Mouse (Mus musculus) neural tube, embryonic 12.5 days (tissue): ENCODE measurements at regions not wholly inside any gene's neighbourhood (a gene's known extent, or its start where the extent isn't known, plus 50 kb on each side); places are given as distances from the start of the nearest gene placed in this dataset.
"Not testable (repeated sequence)": the region's sequence is repeated elsewhere in the genome, so short reads cannot be mapped to it uniquely, and the experiment has no call there.

Experiments used
- ATAC-seq: fragments of 200-750 bp; cut with Nextera tagmentation; 2 replicates; pipeline ENCODE4 v1.8.0; 2017; ENCODE audit warnings: low read depth, mild to moderate bottlenecking, moderate TSS enrichment, moderate library complexity; ENCODE audit not compliant: low FRiP score
- H3K27ac ChIP-seq: fragments of 300-500 bp; sonication (generic); 2 replicates; pipeline ENCODE4 v1.5.1; 2016
- H3K27me3 ChIP-seq: fragments of 300-500 bp; sonication (generic); replicated peaks from 2 replicates; pipeline ENCODE4 v1.6.1; 2016; ENCODE audit warnings: mild to moderate bottlenecking
- H3K36me3 ChIP-seq: fragments of 300-500 bp; sonication (generic); 2 replicates; pipeline ENCODE4 v1.6.1; 2016; ENCODE audit warnings: mild to moderate bottlenecking
- H3K4me1 ChIP-seq: fragments of 300-500 bp; sonication (generic); 2 replicates; pipeline ENCODE4 v1.6.1; 2016
- H3K4me2 ChIP-seq: fragments of 300-500 bp; sonication (generic); replicated peaks from 2 replicates; pipeline ENCODE4 v1.6.1; 2016; ENCODE audit warnings: mild to moderate bottlenecking
- H3K4me3 ChIP-seq: fragments of 300-500 bp; sonication (generic); 2 replicates; pipeline ENCODE4 v1.5.1; 2016
- H3K9ac ChIP-seq: fragments of 300-500 bp; sonication (generic); 2 replicates; pipeline ENCODE4 v1.6.1; 2016; ENCODE audit warnings: mild to moderate bottlenecking
- H3K9me3 ChIP-seq: fragments of 300-500 bp; sonication (generic); 2 replicates; pipeline ENCODE4 v1.6.1; 2016; ENCODE audit warnings: mild to moderate bottlenecking
- WGBS: fragments of 180-500 bp; shearing (Covaris S2); methylation state at CpG from one replicate; pipeline ENCODE4 v1.1.7; 2016; 5-methylcytosine and 5-hydroxymethylcytosine counted together

DNA sequence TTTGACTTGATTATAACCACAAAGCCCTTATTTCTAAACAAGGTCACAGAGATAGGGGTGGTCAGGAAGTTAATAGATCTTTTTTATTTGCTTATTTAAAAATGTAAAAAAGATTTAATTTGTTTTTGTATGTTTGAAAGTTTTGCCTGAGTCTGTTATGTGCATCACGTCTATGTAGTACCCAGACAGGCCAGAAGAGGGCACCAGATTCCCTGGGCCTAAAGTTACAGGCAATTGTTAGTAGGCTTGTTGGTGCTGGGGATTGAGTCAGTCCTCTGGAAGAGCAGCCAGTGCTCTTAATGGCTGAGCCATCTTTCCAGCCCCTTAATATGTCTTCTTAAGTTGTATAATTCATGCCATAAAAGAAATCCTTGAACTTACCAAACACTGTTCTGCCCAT lies 211.5 kb upstream of the 1700012A03Rik start:
- 70% methylated on average over 1 of the region's 1 CpGs for WGBS
- no peaks in the 10 kb centered on the region for H3K27me3 ChIP-seq

DNA sequence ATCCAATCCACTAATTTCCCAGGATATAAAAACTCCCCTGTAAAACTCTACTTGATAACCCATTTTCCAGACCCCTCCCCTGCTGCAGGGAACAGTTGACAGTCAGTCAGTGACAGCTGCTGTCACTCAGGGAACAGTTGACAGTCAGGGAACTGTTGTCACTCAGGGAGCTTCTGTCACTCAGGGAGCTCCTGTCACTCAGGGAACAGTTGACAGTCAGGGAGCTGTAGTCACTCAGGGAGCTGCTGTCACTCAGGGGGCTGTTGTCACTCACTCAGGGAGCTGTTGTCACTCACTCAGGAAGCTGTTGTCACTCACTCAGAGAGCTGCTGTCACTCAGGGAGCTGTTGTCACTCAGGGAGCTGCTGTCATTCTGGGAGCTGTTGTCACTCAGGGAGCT lies 214.3 kb upstream of the 1700012A03Rik start:
- Histone ChIP-seq H3K4me1 (peaks cover 7% of the 10 kb centered on the region), H3K9me3 (no peaks in the 10 kb centered on the region), H3K4me2 (no peak overlapping the region), H3K9ac (no peak overlapping the region), H3K27me3 (no peaks in the 10 kb centered on the region), H3K4me3 (no peak overlapping the region), H3K36me3 (no peaks in the 10 kb centered on the region), H3K27ac (no peak overlapping the region)
- no peak for ATAC-seq

More for the DNA sequence above, 211.5 kb upstream of the 1700012A03Rik start:
- Histone ChIP-seq H3K36me3 (no peaks in the 10 kb centered on the region), H3K9me3 (no peaks in the 10 kb centered on the region), H3K4me3 (no peak overlapping the region), H3K4me2 (no peak overlapping the region), H3K27ac (no peak overlapping the region), H3K9ac (no peak overlapping the region), H3K4me1 (peaks cover 4% of the 10 kb centered on the region; the same call in 1 of the 2 replicates)
- no peak for ATAC-seq

DNA sequence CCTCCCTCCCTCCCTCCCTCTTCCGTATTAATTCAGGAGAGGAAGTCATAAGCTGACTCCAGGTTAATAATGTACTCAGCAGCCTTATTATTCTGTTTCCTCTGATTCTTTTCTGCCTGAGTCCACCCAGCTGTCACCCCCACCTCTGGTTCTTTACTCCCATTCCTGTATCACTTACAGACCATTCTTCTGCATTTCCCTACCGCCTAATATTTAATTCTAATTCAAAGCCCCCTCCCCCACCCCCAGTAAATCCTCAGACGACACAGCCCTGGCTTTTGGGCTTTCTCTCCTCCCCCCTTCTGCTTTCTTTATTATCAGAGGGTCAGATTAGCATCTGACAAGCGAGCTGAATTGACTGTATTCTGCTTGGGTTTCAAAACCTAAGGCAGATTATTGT lies 215.5 kb upstream of the 1700012A03Rik start:
- H3K4me1 ChIP-seq = peaks cover 11% of the 10 kb centered on the region
- no peak overlapping the region for H3K4me3 ChIP-seq
- 0 out of 2 replicates have a peak, but pooled peaks have one; percentile 41 for ATAC-seq
- no peak overlapping the region for H3K4me2 ChIP-seq
- no peak overlapping the region for H3K27ac ChIP-seq
- H3K27me3 ChIP-seq = no peaks in the 10 kb centered on the region
- no peak overlapping the region for H3K9ac ChIP-seq
- H3K36me3 ChIP-seq = no peaks in the 10 kb centered on the region
- WGBS = 4% methylated on average over 3 of the region's 4 CpGs
- no peaks in the 10 kb centered on the region for H3K9me3 ChIP-seq

DNA sequence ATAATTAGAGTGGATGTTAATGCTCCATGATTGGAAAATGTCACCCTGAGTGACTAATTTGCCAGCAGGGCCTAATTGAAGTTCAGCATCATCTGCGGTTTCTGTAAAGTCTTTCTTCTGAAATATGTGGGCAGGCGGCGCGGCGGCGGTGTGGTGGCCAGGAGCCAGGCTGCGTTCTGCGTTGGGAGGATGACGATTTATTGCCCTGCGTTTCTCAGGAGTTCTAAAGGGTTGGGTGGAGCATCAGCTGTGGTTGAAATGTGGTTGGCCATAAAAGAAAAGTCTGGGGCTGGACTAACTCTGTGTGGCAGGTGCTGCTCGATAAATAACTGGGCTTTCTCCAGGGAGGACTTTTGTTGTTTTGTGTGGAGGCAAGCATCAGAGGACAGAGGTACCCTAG lies 219.4 kb upstream of the 1700012A03Rik start:
- Histone ChIP-seq H3K9ac (no peak overlapping the region), H3K27me3 (no peaks in the 10 kb centered on the region), H3K27ac (no peak overlapping the region), H3K36me3 (no peaks in the 10 kb centered on the region), H3K4me2 (peak overlapping the region; percentile 22; the same call in 1 of the 2 replicates), H3K4me1 (peaks cover 9% of the 10 kb centered on the region; the same call in 1 of the 2 replicates), H3K4me3 (no peak overlapping the region), H3K9me3 (no peaks in the 10 kb centered on the region)
- 0 out of 2 replicates have a peak, but pooled peaks have one; percentile 38 for ATAC-seq
- 16% methylated on average over 11 of the region's 11 CpGs for WGBS

DNA sequence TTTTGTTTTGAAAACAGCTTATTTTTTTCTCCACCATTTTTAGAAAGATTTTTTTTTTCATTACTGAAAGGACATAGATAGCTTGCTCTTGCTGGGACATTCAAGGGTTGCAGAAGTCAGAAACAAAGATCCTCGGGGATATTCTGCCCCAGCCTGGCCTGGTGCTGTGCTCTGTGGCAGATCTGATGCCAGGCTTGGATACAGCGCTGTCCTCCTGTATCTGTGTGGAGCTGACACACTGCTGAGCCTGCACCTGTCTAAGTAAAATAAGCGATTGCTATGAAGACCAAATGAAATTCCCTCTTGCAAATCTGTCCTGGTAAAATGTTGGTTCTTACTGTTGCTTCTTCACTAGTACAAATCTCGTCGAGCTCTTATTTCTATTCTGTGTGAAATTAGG lies 226.4 kb upstream of the 1700012A03Rik start:
- no peak overlapping the region for H3K4me3 ChIP-seq
- no peaks in the 10 kb centered on the region for H3K9me3 ChIP-seq
- H3K4me2 ChIP-seq = no peak overlapping the region
- H3K4me1 ChIP-seq = no peaks in the 10 kb centered on the region
- H3K9ac ChIP-seq = no peak overlapping the region
- H3K27ac ChIP-seq = no peak overlapping the region
- 87% methylated on average over 5 of the region's 5 CpGs for WGBS
- ATAC-seq = no peak
- no peaks in the 10 kb centered on the region for H3K36me3 ChIP-seq
- H3K27me3 ChIP-seq = no peaks in the 10 kb centered on the region

DNA sequence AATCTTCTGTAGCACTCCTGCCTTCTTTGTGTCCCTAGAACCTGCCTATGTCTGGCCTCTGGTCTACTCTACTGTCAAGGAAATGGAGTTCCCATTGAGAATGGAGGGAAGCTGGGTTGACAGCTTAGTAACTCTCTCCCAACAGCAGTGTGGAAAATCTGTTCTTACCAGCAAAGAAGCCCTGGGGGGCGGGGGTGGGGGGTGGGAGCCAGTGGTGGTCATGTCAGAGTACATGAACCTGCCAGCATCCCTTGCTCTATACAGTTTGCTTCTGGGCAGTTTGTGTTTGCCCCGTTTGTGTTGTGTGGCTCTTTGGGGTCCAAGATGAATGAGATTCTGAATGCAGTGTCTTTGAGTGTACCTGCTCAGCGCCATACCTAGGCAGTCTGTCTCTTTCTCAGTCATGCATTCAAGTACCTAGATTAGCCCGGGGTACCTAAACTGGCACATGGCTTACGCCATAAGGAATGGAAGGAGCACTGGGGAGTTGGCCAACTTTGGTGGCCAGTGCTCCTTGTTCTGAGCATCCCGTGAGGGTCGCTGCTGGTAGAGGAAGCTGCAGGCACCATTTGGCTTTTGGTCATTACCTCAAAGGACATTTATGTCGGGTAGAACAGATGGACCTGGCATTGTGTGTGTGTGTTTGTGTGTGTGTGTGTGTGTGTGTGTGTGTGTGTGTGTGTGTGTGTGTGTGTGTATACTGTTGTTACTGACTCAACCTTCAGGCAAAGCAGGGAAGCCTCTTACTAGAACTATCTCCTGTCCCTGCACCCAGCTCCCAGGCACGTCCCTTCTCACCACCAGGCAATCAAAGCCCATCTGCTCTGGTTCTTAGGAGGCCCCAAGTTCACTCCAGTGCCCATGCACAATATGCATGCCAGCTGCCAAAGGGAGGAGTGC lies 227.6 kb upstream of the 1700012A03Rik start:
- Histone ChIP-seq H3K9me3 (no peaks in the 10 kb centered on the region), H3K4me3 (no peak overlapping the region), H3K36me3 (no peaks in the 10 kb centered on the region), H3K27ac (no peak overlapping the region), H3K4me2 (no peak overlapping the region), H3K4me1 (no peaks in the 10 kb centered on the region), H3K9ac (no peak overlapping the region), H3K27me3 (no peaks in the 10 kb centered on the region)
- 78% methylated on average over 9 of the region's 9 CpGs for WGBS
- ATAC-seq = no peak

DNA sequence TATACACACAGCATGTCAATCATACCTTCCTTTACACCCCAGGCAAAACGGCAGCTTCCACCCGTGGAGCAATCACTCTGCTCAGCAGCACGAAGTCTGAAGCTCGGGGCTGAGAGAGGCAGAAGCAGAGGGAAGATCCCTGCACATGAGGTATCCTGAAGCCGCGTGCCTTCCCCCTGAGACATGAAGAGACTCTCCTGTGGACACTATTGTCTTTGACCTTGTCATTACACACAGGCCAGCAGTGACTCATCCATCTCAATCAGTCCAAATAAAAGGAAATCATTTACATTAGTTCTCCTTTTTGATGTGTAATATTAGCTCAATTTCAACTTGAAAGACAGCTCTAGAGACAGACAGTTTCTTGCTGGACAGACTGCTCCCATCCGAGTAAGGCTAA lies 228.4 kb upstream of the 1700012A03Rik start:
- Histone ChIP-seq H3K27me3 (no peaks in the 10 kb centered on the region), H3K27ac (no peak overlapping the region), H3K4me1 (no peaks in the 10 kb centered on the region), H3K9ac (no peak overlapping the region), H3K4me2 (no peak overlapping the region), H3K4me3 (no peak overlapping the region), H3K9me3 (no peaks in the 10 kb centered on the region), H3K36me3 (no peaks in the 10 kb centered on the region)
- WGBS = 58% methylated on average over 7 of the region's 7 CpGs
- ATAC-seq = no peak

DNA sequence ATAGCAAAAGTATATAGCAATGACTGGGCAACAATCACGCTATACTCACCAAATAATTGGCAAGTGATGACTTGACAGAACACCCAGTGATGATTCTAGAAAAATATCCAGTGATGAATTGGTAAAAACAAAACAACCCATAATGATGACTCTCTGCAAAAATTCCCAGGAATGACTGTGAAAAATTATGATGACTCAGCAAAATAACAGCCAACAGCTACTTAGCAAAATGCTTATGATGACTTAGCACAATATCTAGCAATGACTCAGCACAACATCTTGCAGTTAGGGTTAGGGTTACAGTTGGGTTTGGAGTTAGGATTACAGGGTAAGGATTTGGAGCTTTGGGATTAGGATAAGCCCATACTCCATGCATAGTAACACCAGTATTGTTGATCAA lies 232.4 kb upstream of the 1700012A03Rik start:
- H3K4me2 ChIP-seq = no peak overlapping the region
- H3K4me1 ChIP-seq = no peaks in the 10 kb centered on the region
- H3K36me3 ChIP-seq = no peaks in the 10 kb centered on the region
- H3K4me3 ChIP-seq = no peak overlapping the region
- no peaks in the 10 kb centered on the region for H3K27me3 ChIP-seq
- ATAC-seq = no peak
- no peaks in the 10 kb centered on the region for H3K9me3 ChIP-seq
- no peak overlapping the region for H3K27ac ChIP-seq
- 98% methylated on average over 1 of the region's 1 CpGs for WGBS
- no peak overlapping the region for H3K9ac ChIP-seq

DNA sequence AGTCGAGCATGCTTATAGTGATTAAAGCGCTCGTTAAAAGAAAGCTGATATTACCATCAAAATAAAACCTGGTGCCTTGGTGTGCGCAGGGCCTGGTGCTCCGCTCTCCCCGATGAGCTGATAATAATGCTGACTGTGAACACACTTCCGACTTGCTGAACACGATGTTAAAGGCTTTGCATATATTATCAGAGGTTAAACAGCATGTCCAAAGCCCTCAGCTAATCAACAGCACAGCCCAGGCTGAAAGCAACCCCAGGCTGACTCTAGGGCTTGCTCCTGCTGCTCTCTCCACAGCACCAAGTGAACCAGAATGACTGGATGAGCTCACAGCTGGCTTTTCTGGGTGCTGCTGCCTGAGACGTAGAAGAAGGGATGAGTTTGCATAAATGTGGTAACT lies 238.2 kb upstream of the 1700012A03Rik start:
- Histone ChIP-seq H3K9me3 (no peaks in the 10 kb centered on the region), H3K27ac (peak overlapping the region; percentile 23; the same call in 1 of the 2 replicates), H3K36me3 (no peaks in the 10 kb centered on the region), H3K9ac (no peak overlapping the region), H3K27me3 (no peaks in the 10 kb centered on the region), H3K4me1 (peaks cover 35% of the 10 kb centered on the region), H3K4me2 (no peak overlapping the region), H3K4me3 (no peak overlapping the region)
- WGBS = 54% methylated on average over 9 of the region's 9 CpGs
- ATAC-seq = peak; percentile 8; the same call in 1 of the 2 replicates

DNA sequence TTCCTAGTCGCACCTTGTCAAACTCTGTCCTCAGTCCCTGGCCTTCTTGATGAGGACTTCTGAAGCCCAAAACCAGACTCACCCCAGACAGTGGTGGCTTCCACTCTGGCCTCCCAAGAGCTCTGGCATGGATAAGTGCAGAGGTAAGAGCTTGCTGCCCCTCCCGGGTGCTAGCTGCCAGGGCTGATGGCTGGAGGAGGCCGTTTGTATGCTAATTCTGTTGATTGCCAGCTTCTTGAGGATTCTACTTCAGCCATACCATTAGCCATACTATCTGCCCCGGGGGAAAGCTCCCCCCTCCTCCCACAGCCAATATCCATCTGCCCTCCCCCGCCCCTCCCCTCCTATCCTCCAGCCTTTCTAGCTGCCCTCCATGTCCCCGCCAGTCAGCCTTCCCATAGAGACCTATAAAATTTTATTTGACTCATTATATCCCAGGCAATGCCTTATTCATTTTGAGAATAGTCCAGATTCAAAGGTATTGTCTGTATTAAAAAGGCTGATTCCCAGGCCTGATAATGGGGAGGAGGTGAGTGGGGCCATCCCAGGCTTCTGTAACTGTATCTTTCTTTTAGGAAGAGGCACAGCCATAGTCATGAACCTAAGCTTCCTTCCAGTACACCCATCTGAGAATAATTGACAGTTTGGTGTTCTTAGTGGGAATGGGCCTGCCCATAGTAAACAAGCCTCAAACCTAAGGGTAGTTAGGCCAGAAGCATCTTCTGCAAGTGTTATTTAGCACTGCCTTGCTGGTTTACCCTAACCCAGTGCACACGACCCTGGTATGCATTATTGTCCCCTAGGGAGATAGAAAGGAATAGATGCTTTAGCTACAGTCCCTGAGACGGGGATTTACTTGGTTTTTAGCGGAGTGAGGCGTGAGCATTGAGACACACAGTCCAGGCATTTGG lies 239.2 kb upstream of the 1700012A03Rik start:
- Histone ChIP-seq H3K27me3 (no peaks in the 10 kb centered on the region), H3K36me3 (no peaks in the 10 kb centered on the region), H3K9ac (no peak overlapping the region), H3K4me2 (no peak overlapping the region), H3K4me3 (no peak overlapping the region), H3K9me3 (no peaks in the 10 kb centered on the region), H3K4me1 (peaks cover 35% of the 10 kb centered on the region), H3K27ac (peak overlapping the region; percentile 23; the same call in 1 of the 2 replicates)
- WGBS = 28% methylated on average over 10 of the region's 10 CpGs
- peak; percentile 66 for ATAC-seq

DNA sequence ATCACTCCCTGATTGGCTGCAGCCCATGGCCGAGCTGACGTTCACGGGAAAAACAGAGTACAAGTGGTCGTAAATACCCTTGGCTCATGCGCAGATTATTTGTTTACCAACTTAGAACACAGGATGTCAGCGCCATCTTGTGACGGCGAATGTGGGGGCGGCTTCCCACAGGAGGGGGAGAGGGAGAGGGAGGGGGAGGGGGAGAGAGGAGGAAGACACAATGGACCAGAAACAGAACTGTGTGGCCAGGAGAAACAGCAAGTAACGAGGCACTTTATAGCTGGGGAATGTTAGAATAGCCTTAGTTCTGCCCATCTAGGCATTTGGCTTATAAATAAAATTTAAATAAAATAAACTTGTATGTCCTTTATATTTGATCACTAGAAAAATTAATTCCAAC lies 240.7 kb upstream of the Podxl start:
- WGBS = 68% methylated on average over 7 of the region's 10 CpGs
- not testable (repeated sequence) for ATAC-seq, H3K4me1 ChIP-seq, H3K9ac ChIP-seq, H3K27ac ChIP-seq, H3K27me3 ChIP-seq, H3K4me3 ChIP-seq, H3K9me3 ChIP-seq, H3K36me3 ChIP-seq, H3K4me2 ChIP-seq

DNA sequence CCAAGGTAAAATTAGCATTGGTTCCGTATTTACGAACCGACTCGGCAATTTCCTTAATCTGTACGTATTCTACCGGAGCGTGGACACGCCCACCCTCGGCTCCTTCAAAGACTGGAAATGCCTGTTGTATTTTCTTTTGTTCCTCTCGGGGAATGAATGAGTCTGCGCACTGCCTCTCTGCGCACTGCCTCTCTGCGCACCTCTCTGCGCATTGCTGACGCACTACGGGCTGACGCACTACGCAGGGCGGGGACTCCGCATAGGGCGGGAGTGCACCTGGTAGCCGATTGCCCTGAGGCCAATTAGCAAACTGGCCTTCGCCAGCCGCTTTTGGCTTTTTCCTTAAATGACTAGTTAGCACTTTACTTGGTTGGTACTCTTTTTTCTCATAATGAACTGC lies 239.4 kb upstream of the Podxl start:
- not testable (repeated sequence) for H3K27ac ChIP-seq, H3K4me1 ChIP-seq, H3K4me2 ChIP-seq, H3K9ac ChIP-seq, H3K27me3 ChIP-seq, ATAC-seq, H3K9me3 ChIP-seq, H3K36me3 ChIP-seq, H3K4me3 ChIP-seq
- WGBS = 77% methylated on average over 12 of the region's 24 CpGs
